Mouse (Mus musculus) stomach, embryonic 14.5 days (tissue): Measurements from ENCODE around the gene Kat8. TPM values are rescaled to one million over a fixed set of nuclear protein-coding genes. Genes with fewer than 3 reads are reported as not detected.
"Not testable (repeated sequence)": the region's sequence is repeated elsewhere in the genome, so short reads cannot be mapped to it uniquely, and the experiment has no call there.

Experiments
- ATAC-seq: fragments of 200-750 bp; cut with Nextera tagmentation; 2 replicates; pipeline ENCODE4 v1.8.0; 2017; ENCODE audit warnings: low read depth, moderate TSS enrichment; ENCODE audit not compliant: insufficient number of reproducible peaks, insufficient read depth, low FRiP score
- H3K27ac ChIP-seq: fragments of 300-500 bp; sonication (generic); 2 replicates; pipeline ENCODE4 v1.5.1; 2014; ENCODE audit warnings: mild to moderate bottlenecking, low read length, moderate library complexity, mixed read lengths
- H3K27me3 ChIP-seq: fragments of 300-500 bp; sonication (generic); 2 replicates; pipeline ENCODE4 v1.6.1; 2014; ENCODE audit warnings: low read length, control low read depth, mixed read lengths; ENCODE audit not compliant: control insufficient read depth, insufficient read depth
- H3K36me3 ChIP-seq: fragments of 300-500 bp; sonication (generic); 2 replicates; pipeline ENCODE4 v1.6.1; 2014; ENCODE audit warnings: mild to moderate bottlenecking, control low read depth, low read length, moderate library complexity, mixed read lengths; ENCODE audit not compliant: control insufficient read depth, insufficient read depth
- H3K4me1 ChIP-seq: fragments of 300-500 bp; sonication (generic); 2 replicates; pipeline ENCODE4 v1.6.1; 2014; ENCODE audit warnings: low read length, control low read depth, mixed read lengths; ENCODE audit not compliant: control insufficient read depth, insufficient read depth
- H3K4me2 ChIP-seq: fragments of 300-500 bp; sonication (generic); replicated peaks from 2 replicates; pipeline ENCODE4 v1.6.1; 2014; ENCODE audit warnings: low read depth, low read length, control low read depth
- H3K4me3 ChIP-seq: fragments of 300-500 bp; sonication (generic); 2 replicates; pipeline ENCODE4 v1.5.1; 2014; ENCODE audit warnings: low read depth, low read length, control low read depth
- H3K9ac ChIP-seq: fragments of 300-500 bp; sonication (generic); replicated peaks from 2 replicates; pipeline ENCODE4 v1.6.1; 2014; ENCODE audit warnings: low read depth, mild to moderate bottlenecking, control low read depth, low read length, moderate library complexity, mixed read lengths
- H3K9me3 ChIP-seq: fragments of 300-500 bp; sonication (generic); 2 replicates; pipeline ENCODE4 v1.6.1; 2016; ENCODE audit warnings: low read depth, low read length, control low read depth; ENCODE audit not compliant: control insufficient read depth
- WGBS: fragments of 180-500 bp; shearing (Covaris S2); extraction: QIAGEN DNeasy Blood & Tissue Kit; methylation state at CpG from one replicate; pipeline ENCODE4 v1.1.7; 2014; 5-methylcytosine and 5-hydroxymethylcytosine counted together
- polyA plus RNA-seq: library from polyadenylated mRNA; unstranded; fragments of >200 nt; fragmentation: Nextera tagmentation; extraction: Ambion mirVana; gene quantifications from 2 replicates; pipeline ENCODE4 v1.2.1, GENCODE M21; 2014

The Kat8 gene
- polyA plus RNA-seq, 1 experiment from 2014 or later, result 43.0 TPM

DNA sequence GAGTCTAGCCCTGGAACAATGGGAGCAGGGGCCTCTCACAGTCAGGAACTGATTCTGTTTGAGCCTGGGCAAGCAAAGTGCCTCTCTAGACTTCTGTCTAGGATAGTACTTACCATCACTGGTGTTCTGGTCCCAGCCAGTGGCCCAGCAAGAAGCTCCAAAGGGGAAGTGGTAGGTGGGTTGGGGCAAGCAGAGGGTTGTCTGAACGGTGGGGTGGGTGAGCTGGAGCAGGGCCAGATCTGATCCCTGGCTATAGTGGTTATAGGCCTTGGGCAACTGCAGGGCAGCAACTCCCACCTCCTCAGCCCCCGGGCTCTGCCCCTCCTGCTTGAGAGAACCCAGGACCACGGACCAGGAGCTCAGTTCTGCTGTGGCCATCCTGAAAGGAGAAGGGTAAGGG lies 23.5 kb upstream of the Kat8 start:
- H3K27me3 ChIP-seq, result no peaks in the 10 kb centered on the region
- no peak overlapping the region for H3K9ac ChIP-seq
- no peaks in the 10 kb centered on the region for H3K9me3 ChIP-seq
- peaks cover 55% of the 10 kb centered on the region for H3K36me3 ChIP-seq
- WGBS, result 72% methylated on average over 3 of the region's 3 CpGs
- no peak overlapping the region for H3K4me2 ChIP-seq
- peaks cover under 1% of the 10 kb centered on the region; the same call in 1 of the 2 replicates for H3K4me1 ChIP-seq
- H3K27ac ChIP-seq, result no peak overlapping the region
- H3K4me3 ChIP-seq, result no peak overlapping the region
- no peak for ATAC-seq

DNA sequence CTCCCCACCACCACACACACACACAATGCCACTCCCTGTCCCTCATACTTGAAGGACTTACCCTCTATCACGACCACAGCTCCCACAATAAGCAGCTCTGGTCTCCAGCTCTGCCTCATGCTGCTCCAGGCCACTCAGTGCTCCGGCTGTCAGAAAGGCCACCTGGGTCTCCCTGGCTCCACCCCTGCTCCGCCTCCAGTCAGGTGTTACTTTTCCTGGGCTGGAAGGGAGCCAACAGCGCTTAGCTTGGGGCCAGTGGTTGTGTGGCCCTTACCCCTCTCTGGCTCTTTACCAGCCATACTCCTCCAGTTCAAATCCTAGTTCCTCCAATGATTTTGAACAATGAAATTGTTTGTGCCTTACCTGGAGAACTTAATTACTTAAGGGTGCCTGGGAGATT lies 21.5 kb upstream of the Kat8 start, which contains the start of gene Prss53:
Gene Prss53 (minus strand): TSS at position 173 of the 400 bp plus-strand sequence.
- no peak for ATAC-seq
- Histone ChIP-seq H3K27ac (no peak within 1 kb of the TSS), H3K27me3 (no peaks in the 10 kb centered on the region), H3K36me3 (peaks cover 40% of the 10 kb centered on the region), H3K4me1 (peaks cover 6% of the 10 kb centered on the region), H3K4me3 (no peak within 1 kb of the TSS), H3K4me2 (no peak within 1 kb of the TSS), H3K9ac (no peak within 1 kb of the TSS), H3K9me3 (no peaks in the 10 kb centered on the region)
- WGBS, result 23% methylated on average over 4 of the region's 4 CpGs

- Histone ChIP-seq H3K36me3 (peaks cover 17% of the 10 kb centered on the region; the same call in 1 of the 2 replicates), H3K4me1 (peaks cover 6% of the 10 kb centered on the region), H3K9ac (peak overlapping the region; percentile 46), H3K4me2 (peak overlapping the region; percentile 75), H3K4me3 (peak overlapping the region; percentile 67), H3K9me3 (no peaks in the 10 kb centered on the region), H3K27me3 (no peaks in the 10 kb centered on the region), H3K27ac (no peak overlapping the region)
- ATAC-seq, result no peak
- 60% methylated on average over 5 of the region's 5 CpGs for WGBS
These were observed 17.8 kb upstream of the Kat8 start for GRCm38 (mm10) chr7:127894480-127894879.

- Histone ChIP-seq H3K9ac (peak within 1 kb of the TSS; percentile 46), H3K27me3 (no peaks in the 10 kb centered on the region), H3K9me3 (no peaks in the 10 kb centered on the region), H3K4me3 (peak within 1 kb of the TSS; percentile 67), H3K27ac (peak within 1 kb of the TSS; percentile 77; the same call in 1 of the 2 replicates), H3K36me3 (peaks cover 17% of the 10 kb centered on the region; the same call in 1 of the 2 replicates), H3K4me2 (peak within 1 kb of the TSS; percentile 75), H3K4me1 (peaks cover 6% of the 10 kb centered on the region)
- WGBS, result under 1% methylated on average over 26 of the region's 26 CpGs
- peak; percentile 97 for ATAC-seq
These were observed 16.9 kb upstream of the Kat8 start, which contains the start of the genes Gm21974 and Vkorc1 for GRCm38 (mm10) chr7:127895442-127895841. Gm21974 (minus strand) TSS chr7:127895454. Vkorc1 (minus strand) TSS chr7:127895617.

DNA sequence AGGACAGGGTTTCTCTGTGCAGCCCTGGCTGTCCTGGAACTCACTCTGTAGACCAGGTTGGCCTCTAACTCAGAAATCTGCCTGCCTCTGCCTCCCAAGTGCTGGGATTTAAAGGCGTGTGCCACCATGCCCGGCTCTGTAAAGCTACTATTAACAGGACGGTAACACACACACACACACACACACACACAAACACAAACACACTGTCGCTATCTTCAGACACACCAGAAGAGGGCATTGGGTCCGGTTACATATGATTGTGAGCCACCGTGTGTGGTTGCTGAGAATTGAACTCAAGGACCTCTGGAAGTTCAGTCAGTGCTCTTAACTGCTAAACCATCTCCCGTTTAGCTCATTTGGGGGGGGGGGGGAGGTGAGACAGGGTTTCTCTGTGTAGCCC lies 16.4 kb upstream of the Kat8 start:
- peaks cover 17% of the 10 kb centered on the region; the same call in 1 of the 2 replicates for H3K36me3 ChIP-seq
- H3K4me1 ChIP-seq, H3K27ac ChIP-seq, H3K27me3 ChIP-seq, H3K9me3 ChIP-seq, ATAC-seq, H3K9ac ChIP-seq: not testable (repeated sequence)
- 71% methylated on average over 7 of the region's 7 CpGs for WGBS
- peak overlapping the region; percentile 67; the same call in 1 of the 2 replicates for H3K4me3 ChIP-seq
- H3K4me2 ChIP-seq, result peak overlapping the region; percentile 75; the same call in 1 of the 2 replicates

DNA sequence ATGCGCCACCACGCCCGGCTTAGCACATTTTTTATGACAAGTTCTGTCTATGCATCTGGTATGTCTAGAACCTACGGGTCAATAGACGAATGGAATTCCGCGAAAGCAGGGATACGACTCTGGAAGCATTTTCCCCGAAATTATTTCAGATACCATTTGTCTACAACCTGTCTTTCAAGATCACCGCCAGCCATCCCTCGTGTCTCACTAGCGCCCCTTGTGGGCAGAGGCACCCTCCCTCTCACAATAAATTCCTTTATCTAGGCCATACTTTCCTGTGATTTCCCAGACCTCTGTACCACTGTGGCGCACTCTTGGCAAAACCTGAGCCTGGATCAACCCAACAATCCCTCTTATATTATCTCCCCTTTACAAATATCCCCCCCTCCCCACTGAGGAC lies 15.9 kb upstream of the Kat8 start:
- no peak overlapping the region for H3K4me2 ChIP-seq
- no peaks in the 10 kb centered on the region for H3K27me3 ChIP-seq
- no peaks in the 10 kb centered on the region for H3K9me3 ChIP-seq
- H3K4me3 ChIP-seq, result no peak overlapping the region
- H3K4me1 ChIP-seq, result peaks cover 6% of the 10 kb centered on the region
- ATAC-seq, result no peak
- WGBS, result 59% methylated on average over 13 of the region's 13 CpGs
- no peak overlapping the region for H3K9ac ChIP-seq
- peaks cover 14% of the 10 kb centered on the region; the same call in 1 of the 2 replicates for H3K36me3 ChIP-seq
- H3K27ac ChIP-seq, result no peak overlapping the region

- H3K9ac ChIP-seq, result no peak overlapping the region
- whole genome bisulfite sequencing, result 88% methylated on average over 7 of the region's 7 CpGs
These were observed 14.8 kb upstream of the Kat8 start for GRCm38 (mm10) chr7:127897542-127897941.

GRCm38 (mm10) chr7:127898179-127898956 lies 13.9 kb upstream of the Kat8 start:
- Histone ChIP-seq H3K9ac (no peak overlapping the region), H3K27me3 (no peaks in the 10 kb centered on the region), H3K4me3 (no peak overlapping the region), H3K9me3 (no peaks in the 10 kb centered on the region), H3K27ac (no peak overlapping the region), H3K4me2 (no peak overlapping the region), H3K36me3 (peaks cover under 1% of the 10 kb centered on the region; the same call in 1 of the 2 replicates), H3K4me1 (peaks cover 6% of the 10 kb centered on the region)
- 31% methylated on average over 10 of the region's 10 CpGs for WGBS
- ATAC-seq, result no peak

More at GRCm38 (mm10) chr7:127897542-127897941, 14.8 kb upstream of the Kat8 start:
- peaks cover 9% of the 10 kb centered on the region; the same call in 1 of the 2 replicates for H3K36me3 ChIP-seq
- H3K27me3 ChIP-seq, result no peaks in the 10 kb centered on the region
- no peak overlapping the region for H3K4me2 ChIP-seq
- H3K4me1 ChIP-seq, result peaks cover 6% of the 10 kb centered on the region
- H3K9me3 ChIP-seq, result no peaks in the 10 kb centered on the region
- H3K27ac ChIP-seq, result no peak overlapping the region
- no peak overlapping the region for H3K4me3 ChIP-seq
- ATAC-seq, result no peak
